Mouse (Mus musculus) brain, adult 2 months (tissue): Measurements from ENCODE around the gene Eaf2.

Experiments used
- DNase-seq: peaks from one replicate; pipeline ENCODE4 v3.0.0; 2011; ENCODE audit warnings: low read depth, low spot score

Gene Eaf2

DNA sequence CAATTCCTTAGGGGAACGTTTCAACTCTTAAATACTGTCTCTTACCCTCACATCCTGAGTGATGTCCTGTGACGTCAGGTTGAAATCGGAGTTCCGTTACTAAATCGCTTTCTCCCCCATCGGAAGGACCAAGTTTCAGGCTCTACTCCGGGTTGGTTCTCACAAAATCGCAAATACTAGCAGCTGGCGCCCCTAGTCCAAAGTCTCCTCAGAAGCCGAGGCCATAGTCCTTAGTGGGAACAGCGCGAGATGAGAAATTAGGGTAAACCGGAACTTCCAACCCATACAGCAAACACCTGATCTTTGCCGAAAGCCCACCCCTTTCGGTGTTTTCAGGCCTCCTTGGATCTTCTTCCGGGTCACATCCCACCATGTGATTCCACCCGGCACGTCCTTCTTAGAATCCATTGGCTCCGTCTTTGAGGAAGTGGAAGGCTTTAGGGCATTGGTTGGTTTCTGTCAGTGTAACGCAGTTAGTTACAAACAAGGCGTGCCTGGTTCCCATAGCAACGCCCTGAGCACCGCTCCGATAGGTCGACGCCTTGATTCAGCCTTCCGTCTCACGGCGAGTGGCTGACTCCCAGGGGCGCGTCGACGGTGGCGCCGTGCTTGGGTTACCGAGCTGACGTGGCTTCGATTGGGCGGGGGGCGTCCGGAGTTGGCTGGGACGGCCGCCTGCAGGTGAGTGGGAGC lies at the start of gene Eaf2, which contains the start of gene Golgb1:
TSS of gene Eaf2 (minus strand) at position 421 of the 693 bp plus-strand sequence.
TSS of gene Golgb1 (plus strand) at position 558 of the 693 bp plus-strand sequence.
- DNase-seq: peak; percentile 100

DNA sequence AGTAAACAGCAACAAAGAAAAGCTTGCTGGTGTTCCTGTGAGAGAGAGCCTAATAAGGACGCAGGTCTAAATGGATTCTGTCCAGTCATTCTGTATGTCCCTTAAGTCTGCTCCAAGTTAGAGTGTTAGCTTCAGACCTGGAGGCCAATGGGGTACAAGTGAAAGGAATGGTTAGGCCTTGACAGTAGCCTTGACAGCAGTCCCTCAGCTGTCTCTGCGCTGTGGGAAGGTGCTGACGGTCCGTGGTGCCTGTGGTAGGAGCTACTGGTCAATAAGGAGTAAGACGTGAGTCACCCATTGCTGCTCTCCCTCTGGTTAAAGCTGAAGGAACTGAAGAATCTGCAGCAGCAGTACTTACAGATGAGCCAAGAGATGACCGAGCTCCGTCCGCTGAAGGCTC lies 49.5 kb upstream of the Eaf2 start:
- DNase-seq: no peak

DNA sequence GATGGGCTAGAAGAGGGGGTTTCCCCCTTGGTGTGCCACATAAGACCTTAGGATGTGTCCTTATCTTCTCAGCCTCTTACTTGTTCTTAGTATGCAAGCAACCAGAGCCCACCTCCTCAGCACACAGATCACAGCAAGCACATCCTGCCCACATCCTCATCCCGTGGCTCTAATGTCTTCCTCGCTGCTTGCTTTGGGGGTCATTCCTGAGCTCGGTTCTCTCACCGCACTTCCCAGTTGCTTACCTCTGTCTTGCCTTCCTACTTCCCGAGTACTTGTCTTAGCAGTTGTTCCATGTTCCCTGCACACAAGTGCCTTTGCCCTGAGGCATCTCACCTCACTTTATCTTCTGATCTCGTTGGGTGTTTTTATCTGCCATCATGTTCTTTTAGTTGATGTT lies 47.2 kb upstream of the Eaf2 start:
- no peak for DNase-seq

DNA sequence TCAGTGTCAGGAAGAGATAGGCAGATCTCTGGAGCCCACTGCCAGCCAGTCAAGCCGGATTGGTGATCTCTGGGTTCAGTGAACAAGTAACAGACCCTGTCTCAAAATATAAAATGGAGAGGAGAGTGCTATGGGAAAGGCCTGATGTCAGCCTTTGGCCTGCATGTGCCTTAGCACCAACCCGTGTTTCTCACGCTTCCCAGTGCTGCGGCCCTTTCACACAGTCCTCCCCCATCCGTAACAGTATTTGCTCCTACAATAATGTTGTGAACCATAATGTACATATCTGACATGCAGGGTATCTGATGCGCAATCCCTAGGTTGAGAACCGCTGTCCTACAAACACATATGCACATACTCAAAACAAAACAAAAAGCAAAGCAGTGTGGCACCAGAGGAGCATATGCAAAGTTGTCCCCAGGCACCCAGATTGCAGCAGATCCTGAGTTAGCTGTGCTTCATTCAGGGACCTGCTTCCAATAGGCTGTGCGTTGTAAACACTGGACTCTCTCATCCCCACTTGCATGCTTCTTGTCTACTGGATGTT lies 46.3 kb upstream of the Eaf2 start:
- no peak for DNase-seq

DNA sequence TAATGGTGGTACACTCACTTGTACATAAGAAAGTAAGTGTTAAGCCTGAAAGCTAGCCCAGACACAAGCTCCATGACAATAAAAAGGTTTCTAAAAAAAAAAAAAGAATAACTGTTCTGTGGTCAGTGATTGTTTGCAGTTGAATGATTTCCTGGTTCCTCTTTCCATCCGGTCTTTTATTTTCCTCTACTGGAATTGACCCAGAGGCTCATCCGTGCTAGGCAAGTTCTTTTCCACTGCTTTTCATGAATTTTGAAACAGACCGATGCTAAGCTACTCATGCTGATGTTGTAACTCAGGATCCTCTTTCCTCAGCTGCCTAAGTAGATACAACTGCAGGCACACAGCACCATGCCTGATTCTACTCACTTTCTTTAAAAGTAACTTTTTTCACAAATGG lies 45.6 kb upstream of the Eaf2 start:
- DNase-seq: no peak

DNA sequence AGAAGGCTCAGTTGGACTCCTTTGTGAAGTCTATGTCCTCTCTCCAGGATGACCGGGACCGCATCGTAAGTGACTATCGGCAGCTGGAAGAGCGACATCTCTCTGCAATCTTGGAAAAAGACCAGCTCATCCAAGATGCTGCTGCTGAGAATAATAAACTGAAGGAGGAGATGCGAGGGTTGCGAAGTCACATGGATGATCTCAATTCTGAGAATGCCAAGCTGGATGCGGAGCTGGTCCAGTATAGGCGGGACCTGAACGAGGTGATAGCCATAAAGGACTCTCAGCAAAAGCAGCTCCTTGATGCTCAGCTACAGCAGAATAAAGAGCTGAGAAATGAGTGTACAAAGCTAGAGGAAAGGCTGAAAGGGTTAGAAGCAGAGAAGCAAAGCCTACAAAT lies 43.7 kb upstream of the Eaf2 start:
- DNase-seq: peak; percentile 56

DNA sequence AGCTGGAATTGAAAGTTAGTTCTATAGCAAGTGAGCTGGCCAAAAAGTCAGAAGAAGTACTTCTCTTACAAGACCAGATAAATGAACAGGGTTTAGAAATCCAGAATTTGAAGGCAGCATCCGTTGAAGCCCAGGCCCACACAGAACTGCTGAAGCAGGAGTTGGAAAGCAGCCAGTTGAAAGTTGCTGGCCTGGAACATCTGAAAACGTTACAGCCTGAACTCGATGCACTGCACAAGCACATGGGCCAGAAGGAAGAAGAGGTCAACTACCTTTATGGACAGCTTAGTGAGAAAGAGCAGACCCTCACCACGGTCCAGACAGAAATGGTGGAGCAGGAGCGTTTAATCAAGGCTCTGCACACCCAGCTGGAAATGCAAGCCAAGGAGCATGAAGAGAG lies 39.4 kb upstream of the Eaf2 start:
- peak; percentile 46 for DNase-seq

DNA sequence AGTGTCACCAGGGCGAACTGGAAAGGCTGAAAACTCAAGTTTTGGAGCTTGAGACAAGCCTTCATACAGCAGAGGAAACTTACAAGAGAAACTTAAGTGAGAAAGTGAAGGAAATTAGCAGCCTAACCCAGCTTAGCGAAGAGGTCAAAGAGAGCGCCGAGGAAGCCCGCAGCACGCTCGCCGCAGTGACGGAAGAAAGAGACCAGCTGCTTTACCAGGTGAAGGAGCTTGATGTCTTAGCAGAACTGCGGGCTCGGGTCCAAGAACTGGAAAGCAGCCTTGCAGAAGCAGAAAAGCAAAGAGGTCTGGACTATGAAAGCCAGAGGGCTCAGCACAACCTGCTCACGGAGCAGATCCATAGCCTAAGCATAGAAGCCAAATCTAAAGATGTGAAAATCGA lies 37.5 kb upstream of the Eaf2 start:
- DNase-seq: no peak

DNA sequence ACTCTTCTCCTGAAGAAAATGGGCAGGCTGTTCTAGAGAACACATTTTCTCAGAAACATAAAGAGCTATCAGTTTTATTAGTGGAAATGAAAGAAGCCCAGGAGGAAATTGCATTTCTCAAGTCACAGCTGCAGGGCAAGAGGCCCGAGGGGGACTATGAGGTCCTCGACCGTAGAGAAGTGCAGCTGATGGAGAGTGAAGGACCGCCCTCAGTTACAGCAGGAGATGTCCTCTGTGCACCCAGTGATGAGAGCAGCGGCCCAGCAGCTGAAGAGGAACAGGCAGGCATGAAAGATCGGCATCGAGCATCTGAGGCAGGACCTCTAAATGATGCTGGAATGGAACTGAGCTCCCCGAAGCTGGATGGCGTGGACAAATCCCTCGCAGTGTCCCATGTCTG lies 37.1 kb upstream of the Eaf2 start:
- DNase-seq: no peak

DNA sequence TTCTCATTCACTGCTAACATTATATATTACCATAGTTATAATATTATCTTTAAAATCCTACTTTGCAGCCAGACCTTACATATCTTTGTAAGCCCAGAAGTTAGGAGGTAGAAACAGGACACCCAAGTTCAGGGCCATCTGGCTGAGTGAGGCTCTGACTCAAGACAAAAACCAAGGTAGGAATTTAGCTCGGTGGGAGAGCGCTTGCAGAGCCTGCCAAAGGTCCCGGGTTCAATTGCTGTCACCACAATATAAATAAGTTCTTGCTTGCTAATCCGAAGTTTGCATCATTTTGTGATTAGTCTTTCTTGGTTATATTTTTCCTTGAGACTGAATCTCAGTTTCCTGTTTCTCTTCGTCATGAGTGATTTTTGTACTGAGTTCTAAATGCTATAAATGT lies 28.4 kb upstream of the Eaf2 start:
- DNase-seq: no peak

DNA sequence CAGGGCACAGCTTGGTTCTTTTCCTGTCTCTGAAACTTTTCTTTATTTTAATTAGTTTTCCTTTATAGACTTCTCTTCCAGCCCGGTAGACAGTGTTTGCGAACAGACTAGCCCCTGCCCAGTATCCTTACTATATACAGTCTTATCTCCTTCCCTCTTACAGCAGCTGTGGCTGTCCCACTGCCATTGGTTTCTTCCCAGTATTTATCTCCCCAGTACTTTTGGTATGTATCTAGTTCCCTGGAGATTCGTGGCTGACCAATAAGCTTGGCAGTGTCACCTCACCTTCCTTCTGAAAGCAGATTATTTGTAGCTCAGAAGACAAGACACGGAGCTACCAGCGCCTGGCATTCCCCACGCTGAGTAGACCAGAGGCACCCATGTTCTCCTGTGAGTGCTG lies 21.9 kb upstream of the Eaf2 start:
- DNase-seq: no peak

DNA sequence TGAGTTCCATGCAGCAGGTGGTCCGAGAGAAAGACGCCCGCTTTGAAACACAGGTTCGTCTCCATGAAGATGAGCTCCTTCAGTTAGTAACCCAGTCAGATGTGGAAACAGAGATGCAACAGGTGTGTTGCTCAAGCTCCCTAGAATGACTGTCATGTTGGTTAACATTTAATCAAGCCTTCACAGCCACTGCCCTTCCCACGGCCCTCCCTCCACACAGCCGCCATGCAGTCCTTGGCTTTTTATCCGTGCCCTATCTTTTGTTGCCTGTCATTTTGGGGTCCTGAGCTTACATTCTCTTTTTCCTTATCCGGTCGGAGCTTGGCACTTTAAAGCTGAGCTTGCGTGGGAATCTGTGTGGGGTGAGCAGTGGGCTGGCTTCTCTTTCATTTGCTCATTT lies 18.5 kb upstream of the Eaf2 start:
- DNase-seq: no peak

DNA sequence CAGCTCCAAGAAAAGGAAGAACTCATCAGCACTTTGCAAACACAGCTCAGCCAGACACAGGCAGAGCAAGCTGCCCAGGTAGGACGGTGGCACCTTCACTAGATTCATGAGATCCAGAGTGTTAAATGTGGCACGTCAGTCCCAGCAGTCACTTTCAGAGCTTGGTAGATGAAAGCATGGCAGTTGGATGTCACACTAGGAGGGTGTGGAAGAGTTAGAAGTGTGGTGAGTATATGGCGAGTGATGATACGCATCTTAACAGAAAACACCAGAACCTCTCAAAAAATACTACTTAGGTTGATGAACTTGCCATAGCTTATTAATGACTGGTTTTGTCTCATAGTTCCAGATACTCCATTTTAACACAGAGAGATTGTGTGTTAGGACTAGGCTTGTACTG lies 16.6 kb upstream of the Eaf2 start:
- DNase-seq: no peak

DNA sequence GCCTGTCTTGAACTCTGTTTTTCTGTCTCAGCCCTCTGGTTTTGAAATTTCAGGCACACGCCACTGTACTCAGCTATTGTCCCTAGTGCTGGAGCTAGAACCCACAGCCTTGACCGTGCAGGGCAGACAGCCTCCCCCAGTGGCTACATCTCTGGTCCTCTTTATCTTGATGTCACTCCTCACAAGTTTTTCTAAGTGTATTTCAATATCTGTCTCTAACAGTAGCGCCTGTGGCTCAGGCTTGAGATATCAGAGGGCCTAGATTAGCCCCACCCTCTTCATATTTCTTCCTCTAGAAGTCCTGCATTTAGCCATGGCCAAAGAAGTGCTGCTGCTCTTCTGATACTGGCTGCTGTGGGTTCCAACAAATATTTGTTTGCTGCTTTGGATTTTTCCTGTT lies 15.8 kb upstream of the Eaf2 start:
- no peak for DNase-seq

DNA sequence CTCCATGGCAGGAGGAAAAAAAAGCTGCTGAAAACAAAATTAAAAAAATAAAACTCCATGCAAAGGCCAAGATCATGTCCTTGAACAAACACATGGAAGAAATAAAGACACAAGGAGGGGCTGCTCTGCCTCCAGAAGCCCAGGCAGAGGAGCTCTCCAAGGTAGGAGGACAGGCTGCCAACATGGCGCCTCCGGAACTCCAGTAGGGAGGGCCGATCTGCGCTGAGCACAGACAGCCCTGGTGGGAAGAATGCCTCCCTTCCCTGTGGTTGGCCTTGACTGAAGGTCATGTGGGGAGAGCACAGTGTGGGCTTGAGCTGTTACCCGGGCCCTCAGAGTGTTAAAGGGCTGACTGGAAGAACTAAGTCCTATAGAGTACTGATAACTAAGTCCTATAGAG lies 12.7 kb upstream of the Eaf2 start:
- DNase-seq: no peak

DNA sequence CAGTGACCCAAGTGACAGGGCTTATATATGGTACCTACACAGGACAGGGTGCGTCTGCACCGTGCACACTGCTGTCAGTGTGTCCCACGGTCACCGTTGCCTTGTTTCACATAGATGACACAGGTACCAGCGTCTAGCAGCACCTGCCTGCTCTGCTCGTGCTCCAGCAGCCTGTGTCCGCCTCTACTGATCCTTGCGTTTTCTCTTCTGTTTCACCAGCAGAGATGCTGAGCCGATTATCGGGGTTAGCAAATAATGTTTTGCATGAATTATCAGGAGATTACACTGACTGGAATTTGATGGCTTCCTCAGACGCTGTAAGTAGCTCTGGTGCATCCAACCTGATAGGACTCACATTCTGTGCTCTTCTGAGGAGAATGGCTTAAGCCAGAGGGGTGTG lies 11.1 kb upstream of the Eaf2 start:
- no peak for DNase-seq

DNA sequence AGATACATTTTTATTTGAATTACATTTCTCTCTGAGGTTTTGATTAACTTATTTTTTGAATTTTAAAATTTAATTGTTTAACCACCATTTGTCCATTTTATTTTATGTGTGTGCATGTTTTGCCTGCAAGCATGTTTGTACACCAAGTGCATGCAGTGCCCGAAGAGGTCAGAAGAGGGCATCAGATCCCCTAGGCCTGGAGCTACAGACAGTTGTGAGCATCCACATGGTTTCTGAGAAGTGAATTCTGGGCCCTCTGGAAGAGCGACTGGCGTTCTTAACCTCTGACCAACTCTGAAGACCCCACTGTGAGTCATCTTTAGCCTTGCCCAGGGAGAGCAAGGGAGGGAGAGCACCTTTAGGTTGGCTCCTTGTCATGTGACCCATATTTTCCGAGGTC lies 10.1 kb upstream of the Eaf2 start:
- DNase-seq: peak; percentile 27

DNA sequence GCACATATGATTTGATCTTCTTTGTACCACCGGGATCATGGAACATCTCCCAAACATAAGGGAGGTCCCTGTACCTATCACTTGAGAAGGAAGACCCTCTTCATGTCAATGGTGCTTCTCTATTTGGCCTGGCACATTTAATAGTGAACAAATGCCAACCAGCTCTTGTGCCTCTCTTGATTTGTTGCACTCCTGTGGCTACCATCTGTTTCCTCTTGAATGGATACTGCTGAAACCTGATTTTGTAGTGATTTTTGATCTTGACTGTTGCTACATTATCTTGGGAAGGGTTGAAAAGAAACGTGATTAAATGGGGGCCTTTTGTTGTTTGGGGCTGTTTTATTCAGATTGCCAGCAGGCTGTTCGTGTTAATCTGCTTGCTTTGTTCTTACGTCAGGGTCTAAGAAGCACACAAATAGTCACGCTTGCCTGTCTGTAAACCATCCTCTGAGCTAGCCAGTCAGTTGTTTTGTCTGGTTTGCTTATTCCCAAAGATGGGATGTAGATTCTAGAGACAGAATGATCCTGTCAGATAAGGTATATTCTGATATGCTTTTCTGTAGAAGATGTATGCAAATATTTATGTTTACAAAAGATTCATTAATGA lies 8.0 kb upstream of the Eaf2 start:
- DNase-seq: peak; percentile 79

DNA sequence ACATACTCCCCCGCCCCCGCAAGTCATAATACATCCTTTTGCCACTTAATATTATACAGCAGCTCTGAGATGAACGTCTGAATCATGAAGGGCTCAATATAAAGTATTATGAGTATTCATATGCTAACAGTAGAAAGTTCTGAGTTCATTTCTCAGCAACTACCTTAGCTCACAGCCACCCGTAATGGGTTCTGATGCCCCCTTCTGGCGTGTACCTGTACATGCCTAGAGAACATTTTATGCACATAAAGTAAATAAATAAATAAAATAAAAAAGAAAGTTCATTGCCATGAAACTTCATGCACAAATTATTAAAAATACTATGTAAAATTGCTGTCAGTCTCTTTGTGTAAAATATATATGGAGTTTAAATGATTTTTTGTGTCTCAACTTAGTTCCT lies 2.5 kb upstream of the Eaf2 start:
- DNase-seq: no peak

DNA sequence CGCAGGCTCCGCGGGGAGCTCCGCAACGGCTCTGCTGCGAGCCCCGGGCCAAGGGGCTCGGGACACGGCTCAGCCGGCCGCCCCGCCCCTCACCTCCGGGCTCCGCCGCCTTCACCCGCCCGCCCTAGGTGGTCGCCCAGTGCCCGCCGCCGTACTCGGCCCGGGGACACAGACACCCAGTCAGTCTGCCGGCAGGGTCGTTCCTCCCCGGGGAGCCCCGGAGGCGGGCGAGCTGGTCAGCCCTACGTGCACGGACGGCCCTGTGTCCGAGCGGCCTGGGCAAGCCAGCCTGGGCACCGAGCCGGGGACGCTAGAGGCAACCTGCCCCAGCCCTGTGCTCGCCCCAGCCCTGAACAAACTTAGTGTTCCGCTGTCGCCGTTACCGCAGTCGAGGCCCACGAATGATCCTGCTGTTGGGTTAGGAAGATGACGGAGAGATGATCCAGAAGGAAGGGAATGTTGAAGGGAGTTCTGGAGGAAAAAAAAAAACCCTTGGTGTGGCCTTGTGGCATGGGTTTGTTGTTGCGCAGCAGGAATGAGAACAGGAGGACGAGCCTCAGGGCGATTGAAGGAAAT lies 561 bp upstream of the Eaf2 start:
- peak; percentile 35 for DNase-seq

DNA sequence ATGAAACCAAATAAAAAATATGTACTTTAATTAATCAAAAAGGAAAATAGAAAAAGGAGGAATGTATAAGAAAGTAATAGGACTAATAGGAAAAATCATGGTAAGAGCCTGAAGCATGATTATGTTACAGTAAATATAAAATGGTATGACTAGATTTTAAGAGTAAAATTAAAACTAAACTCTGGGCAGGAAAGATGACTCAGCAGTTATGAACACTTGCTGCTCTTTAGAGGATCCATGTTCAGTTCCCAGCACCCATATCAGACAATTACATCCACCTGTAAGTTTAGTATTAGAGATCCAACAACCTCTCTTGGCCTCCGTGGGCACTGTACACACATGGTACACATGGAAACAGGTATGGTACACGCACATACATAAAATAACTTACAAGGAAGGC lies 5.4 kb downstream of the Eaf2 start:
- DNase-seq: no peak

DNA sequence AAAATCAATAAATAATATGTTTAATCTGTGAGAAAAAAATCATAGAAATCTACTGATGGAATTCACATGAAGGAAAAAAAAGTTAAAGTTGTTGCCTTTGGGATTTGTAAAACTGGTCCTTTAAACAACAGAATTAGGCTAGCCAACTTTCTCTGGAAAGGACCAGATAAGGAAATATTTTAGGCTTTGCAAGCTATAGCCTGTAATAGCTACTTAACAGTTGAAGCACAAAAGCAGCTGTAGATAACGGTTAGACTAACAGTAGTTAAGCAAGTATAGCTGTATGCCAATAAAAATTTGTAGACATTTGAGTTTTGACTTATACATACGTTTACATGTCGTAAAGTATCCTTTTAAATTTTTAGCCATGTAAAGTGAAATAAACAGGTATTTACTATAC lies 11.2 kb downstream of the Eaf2 start:
- no peak for DNase-seq

DNA sequence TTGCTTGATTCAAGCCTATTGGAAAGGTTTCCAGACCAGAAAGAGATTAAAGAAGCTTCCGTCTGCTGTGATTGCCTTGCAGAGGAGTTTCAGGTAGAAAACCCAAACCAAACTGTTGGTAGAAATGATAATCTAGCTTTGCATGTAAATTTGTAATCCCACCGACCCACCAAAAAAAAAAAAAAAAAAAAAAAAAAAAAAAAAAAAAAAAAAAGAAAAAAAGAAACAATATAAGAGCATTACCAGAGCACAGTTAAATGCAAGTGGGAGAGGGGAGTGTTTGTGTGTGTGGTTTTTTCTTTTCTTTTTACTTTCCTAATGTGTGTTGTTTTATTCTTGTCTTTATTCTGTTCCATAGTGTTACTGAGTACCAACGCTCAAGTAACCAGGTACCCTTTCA lies 23.6 kb downstream of the Eaf2 start:
- no peak for DNase-seq
